Mouse (Mus musculus): Measurements from ENCODE around the gene Plce1.
"Not testable (repeated sequence)": the region's sequence is repeated elsewhere in the genome, so short reads cannot be mapped to it uniquely, and the experiment has no call there.

Gene Plce1

DNA sequence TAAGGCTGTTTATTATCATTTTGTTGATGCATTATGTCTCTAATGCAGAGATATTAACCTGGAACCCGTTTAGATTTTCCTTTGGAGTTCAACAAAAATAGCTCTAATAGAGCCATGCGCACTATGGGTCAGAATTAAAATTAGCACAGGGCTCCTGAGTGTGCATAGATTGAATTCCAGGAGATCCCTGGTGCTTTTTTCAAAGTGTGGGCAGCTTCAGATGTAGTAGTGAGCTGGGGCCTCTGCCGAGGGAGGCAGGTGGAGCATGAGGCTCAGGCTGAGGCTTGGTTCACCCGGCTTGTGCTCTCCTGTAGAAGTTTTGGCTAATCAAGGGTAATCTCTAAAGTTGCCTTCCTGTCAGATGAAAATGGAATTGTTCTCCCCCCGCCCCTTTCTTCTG lies 17.3 kb downstream of the Plce1 start:
- in situ Hi-C loops (cut with MboI) = no loop called here

DNA sequence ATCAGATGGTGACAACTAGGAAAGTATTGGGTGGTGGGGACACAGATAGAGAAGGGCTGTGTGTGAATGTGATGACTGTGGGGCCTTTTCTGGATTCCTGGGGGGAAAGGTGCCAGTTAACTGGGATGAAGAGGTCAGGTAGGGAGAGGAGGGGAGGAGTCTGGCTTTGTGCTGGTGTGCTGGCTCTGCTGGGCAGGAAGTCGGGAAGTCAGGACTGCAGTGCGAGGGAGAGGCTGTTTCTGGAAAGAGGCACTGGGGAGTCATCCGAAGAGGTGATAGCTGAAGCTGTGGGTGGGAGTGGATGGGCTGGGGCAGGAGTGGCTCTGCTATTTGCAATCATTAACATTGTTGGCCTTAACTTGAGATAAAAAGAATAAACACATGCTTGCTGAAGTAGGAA lies 23.7 kb downstream of the Plce1 start:
- in situ Hi-C loops (cut with MboI) = no loop called here

- in situ Hi-C loops (cut with MboI) = no loop called here
Observed at GRCm38 (mm10) chr19:38506131-38506530, 25.2 kb downstream of the Plce1 start.

DNA sequence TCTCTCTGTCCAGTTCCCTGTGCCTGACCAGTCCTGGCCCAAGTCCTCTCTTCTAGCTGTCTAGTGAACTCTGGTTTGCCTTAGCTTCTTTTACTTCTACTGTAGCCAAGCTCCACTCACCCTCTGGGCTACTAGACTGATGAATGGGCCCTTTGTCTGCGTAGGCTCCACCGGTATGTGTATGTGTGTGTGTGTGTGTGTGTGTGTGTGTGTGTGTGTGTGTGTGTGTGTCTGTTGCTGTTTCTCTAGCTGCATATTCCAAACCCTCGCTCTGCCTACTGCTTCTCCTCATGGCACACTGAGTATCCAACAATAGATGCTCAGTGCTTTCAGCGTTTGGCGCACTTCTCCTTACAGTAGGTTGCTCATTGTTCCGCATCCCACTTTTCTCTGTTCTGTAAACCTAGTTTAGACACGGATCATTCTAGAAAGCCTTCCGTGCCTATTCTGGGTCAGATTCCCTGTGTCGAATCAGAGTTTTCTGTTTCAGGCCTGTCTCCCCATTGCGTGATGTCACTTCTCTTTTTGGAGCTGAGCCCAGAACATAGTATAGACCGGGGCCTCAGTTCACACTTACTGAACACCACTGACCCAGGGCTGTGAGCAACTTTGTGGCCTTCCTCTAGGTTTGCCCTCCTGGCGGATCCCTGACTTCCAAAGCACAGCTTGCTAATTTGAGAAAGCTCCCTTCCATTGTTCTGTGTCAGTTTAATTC lies 26.5 kb downstream of the Plce1 start:
- in situ Hi-C loops (cut with MboI) = no loop called here

DNA sequence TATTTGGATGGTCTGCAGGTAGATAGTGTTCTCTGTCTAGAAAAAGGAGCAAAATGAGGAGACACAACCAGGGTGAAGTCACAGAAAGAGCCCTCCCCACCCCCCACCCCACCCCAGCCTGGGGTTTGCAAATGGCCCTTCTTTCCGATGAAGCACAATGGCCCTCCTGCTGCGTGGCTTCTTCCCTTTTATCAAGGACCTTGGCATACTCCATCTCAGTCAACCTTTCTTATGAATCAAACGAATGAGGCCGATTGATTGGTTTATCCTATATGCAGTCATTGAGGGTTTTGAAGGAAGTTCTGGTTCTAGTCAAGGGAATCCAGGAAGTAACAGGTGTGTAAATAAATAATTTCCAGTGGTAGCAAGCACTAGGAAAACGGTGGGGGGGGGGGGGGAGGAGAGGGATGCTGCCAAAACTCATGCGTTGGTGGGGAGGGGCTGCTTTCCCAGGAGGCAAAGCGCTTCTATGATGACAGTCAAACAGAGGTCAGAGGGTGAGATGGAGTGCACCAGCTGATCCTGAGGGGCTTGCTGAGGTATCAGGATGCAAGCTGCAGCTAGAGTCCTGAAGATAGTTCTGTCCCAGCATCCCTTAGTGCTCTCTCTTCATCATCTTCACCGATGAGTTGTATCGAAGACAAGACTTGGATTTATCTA lies 27.2 kb downstream of the Plce1 start:
- in situ Hi-C loops (cut with MboI) = no loop called here

DNA sequence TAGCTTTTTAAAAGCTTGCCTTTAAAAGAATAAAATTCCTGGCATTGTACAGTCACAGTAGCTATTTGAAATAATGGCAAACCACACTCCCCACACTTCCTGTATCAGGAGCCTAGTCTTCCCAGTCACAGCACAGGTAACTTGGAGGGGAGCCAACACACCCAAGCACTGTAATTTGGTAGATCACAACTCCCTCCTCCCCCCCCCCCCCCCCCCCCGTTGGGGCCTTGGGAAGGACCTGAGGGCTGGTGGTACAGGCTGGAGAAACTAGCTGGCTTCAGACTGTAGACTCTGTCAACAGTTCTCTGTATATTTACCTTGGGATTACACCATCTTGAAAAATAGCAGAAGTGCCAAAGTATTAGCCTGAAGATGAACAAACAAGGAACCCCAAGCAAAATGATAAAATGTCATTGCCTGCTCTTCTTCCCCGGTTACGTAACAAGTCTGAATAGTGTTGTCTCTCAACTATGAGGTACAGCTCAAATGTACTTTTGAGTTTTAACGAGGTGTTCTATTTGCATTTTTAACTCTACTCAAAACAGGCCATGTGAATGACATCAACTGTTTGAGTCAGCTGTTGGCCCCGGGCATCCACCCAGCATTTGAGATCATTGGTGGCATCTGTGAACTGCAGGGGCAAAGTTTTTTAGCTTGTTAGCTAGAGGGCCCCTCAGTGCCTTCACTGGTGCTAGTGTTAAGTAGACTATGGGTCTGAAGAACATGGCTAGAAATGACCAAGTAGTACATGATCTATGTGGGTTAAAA lies 33.7 kb downstream of the Plce1 start:
- in situ Hi-C loops (cut with MboI) = no loop called here

DNA sequence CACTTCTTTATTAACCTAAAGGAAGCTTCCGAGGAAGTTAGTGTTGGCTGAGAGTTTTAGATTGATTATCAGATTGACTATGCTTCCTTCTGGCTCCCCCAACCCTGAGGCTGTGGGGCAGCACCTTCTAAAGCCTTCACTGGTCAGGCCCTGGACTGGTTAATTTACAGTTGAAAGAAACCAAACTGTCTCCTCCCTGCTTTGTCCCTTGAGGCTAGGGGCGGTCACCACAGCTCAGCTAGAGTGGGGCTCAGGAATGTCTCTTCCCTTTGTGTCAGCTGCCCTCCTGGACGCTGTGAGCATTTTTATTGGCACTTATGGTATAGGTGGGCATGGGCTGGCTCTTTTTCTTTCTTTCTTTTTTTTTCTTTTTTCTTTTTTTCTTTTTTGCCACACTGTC lies 45.9 kb downstream of the Plce1 start:
- in situ Hi-C loops (cut with MboI) = no loop called here

GRCm38 (mm10) chr19:38527475-38527874 lies 46.6 kb downstream of the Plce1 start:
- in situ Hi-C loops (cut with MboI) = no loop called here

- in situ Hi-C loops (cut with MboI) = no loop called here
Observed at GRCm38 (mm10) chr19:38533230-38533629, 52.3 kb downstream of the Plce1 start.

- in situ Hi-C loops (cut with MboI) = no loop called here
Observed at GRCm38 (mm10) chr19:38539338-38539737, 58.4 kb downstream of the Plce1 start.

DNA sequence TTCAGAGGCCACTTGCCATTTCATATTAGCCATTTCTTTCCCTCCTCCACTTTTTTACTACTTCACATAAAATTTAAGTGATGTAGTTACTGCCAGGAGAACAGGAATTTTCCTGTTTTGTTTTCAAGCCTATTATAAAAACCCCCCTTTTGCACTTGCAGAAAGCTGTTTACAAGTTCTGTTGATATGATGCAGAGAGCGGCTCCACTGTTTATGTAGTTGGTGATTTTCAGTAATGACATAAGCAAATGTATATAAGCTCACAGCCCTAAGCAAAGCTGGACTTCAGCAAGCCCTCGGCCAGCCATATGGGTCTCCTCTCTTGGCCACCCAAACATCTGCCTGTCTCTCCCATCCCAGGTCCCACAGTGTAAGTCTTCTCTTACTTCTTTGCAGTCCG lies 59.6 kb downstream of the Plce1 start:
- in situ Hi-C loops (cut with MboI) = no loop called here

- in situ Hi-C loops (cut with MboI) = no loop called here
Observed at GRCm38 (mm10) chr19:38549487-38550058, 68.7 kb downstream of the Plce1 start.

GRCm38 (mm10) chr19:38553551-38553950 lies 72.6 kb downstream of the Plce1 start:
- in situ Hi-C loops (cut with MboI) = no loop called here

- in situ Hi-C loops (cut with MboI) = no loop called here
Observed at GRCm38 (mm10) chr19:38555399-38555798, 74.5 kb downstream of the Plce1 start.

- in situ Hi-C loops (cut with MboI) = no loop called here
Observed at GRCm38 (mm10) chr19:38558816-38559215, 77.9 kb downstream of the Plce1 start.

DNA sequence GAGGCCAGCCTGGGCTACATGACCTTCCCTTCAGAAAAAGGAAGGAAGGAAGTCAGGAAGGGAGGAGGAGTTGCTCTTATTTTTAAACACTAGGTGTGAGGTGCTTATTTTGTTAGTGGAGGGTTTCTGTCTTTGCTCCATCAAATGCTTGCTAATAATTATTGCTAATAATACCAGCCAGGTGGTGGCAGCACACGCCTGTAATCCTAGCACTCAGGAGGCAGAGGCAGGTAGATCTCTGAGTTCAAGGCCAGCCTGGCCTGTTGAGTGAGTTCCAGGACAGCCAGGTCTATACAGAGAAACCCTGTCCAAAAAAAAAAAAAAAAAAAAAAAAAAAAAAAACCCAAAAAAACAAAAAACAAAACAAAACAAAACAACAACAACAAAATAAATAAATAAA lies 81.0 kb downstream of the Plce1 start:
- in situ Hi-C loops (cut with MboI) = not testable (repeated sequence)

DNA sequence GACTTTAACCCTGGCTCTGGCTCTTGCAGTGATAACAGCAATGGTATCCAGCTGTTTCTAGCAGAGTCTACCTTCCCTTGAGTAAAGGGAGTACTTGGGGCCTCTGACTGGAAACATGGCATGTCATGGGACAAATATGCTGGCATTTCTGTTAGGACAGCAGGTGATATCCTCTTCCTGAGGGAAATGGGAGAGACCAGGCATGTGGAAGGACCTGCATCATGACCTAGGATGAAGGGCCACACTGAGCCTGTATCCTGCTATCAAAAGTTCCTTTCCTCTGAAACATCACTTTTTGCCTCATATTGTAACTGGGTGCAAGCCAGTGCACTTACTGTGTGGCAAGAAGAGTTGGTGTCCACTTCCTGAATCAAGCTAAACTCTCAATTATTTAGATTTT lies 85.2 kb downstream of the Plce1 start:
- in situ Hi-C loops (cut with MboI) = no loop called here

- in situ Hi-C loops (cut with MboI) = no loop called here
Observed at GRCm38 (mm10) chr19:38566752-38567151, 85.8 kb downstream of the Plce1 start.

GRCm38 (mm10) chr19:38567331-38567730 lies 86.4 kb downstream of the Plce1 start:
- in situ Hi-C loops (cut with MboI) = no loop called here

- in situ Hi-C loops (cut with MboI) = no loop called here
Observed at GRCm38 (mm10) chr19:38578554-38579146, 97.7 kb downstream of the Plce1 start.

DNA sequence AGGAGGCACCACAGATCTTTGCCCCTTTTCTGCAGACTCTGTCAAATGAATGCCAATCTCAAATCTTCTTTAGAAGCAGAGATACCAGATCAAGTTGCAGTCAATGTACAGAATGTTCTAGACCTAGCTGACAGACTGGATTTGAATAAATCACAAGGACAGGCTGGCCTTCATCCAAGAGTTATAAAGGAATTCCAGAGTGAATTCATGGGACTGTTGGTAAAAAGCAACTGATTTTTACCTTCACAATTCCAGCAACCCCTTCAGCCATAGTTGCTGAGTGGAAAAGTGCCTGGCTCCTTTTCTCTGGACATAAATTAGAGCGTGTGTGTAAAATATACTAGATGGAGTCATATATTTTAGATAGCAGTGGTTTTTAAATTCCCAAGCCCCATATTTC lies 102.0 kb downstream of the Plce1 start:
- in situ Hi-C loops (cut with MboI) = no loop called here

- in situ Hi-C loops (cut with MboI) = no loop called here
Observed at GRCm38 (mm10) chr19:38587559-38587958, 106.7 kb downstream of the Plce1 start.

All from mature B cell (primary cell).